Mouse (Mus musculus) cerebellum, postnatal 10 days (tissue): ENCODE measurements at regions not wholly inside any gene's neighbourhood (a gene's known extent, or its start where the extent isn't known, plus 50 kb on each side); places are given as distances from the start of the nearest gene placed in this dataset.

Experiments
- DNase-seq, 2 experiments: peaks; one replicate each; pipeline ENCODE4 v3.0.0; 2021; ENCODE audit warnings: mixed read lengths in 2 of 2

DNA sequence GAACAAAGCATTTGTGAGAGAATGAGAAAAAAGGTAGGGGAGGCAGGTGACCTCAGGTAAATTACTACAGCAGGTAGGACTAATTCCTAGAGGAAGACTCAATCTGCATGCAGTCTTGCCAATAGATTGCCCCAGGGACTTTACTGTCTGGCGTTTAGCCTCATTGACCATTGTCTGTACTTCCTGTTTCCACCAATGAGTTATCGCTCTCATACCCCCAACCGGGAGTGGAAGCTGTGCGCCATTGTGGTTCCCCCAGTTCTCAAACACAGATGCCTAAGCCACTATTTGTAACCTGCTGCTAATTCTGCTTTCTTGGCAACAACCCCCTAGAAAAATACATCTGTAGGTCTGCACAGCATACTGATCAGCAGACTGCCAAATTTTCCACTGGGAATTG is 65.5 kb upstream of the Tle4 start:
- DNase-seq: peak; percentile 10 to 11

DNA sequence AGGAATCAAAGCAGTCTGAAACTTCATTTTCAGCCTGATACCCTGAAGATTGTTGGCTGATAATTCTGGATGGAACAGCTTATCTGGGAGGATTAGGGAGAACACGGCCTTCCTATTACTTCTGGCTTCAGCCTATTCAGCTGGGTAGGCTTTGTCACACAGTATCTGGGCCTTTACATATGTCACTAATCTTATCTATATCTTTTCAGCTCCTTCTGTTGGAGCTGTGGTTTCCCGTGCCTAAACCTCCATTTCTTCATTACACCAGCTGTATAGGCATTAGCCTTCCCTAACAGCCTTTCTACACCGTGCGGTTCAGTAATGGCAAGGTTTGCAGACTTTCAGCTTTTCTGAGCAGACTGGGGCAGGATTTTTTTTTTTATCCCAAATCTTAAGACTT is 61.9 kb upstream of the Tle4 start:
- DNase-seq: no peak

DNA sequence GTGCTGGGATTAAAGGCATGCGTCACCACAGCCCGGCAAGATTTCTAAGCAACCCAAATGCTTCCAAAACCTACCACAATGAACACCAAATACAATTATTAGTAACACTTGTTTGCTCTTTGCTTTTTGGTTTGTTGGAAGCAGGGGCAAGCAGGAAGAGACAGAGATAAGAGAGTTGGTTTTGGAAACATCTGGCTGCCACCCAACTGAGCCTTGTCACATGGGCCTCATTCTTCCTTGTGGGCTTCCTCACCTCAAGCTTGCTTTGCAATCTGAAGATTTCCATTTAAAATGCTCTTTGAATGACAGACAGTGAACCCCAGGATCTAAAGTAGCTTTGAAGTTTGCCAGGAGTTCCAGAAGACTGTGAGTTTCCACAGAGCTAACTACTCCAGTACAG is 60.6 kb upstream of the Tle4 start:
- DNase-seq: no peak

DNA sequence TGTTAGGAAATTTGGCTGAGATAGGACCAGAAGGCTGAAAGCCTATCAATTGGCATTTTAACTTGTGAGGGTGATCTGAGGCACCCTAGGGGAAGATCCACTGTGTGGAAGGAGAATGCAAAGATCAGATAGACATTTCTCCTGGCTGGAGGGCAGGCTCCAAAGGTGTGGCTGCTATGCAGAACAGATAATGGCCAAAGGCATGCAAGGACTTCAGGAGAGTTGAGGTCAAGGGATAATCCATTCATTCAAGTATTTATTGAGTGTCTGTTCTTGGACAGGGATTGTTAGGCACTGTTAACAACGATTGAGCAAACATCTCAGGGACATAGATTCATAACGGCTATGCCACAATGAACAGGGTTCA is 58.2 kb upstream of the Tle4 start:
- no peak for DNase-seq

DNA sequence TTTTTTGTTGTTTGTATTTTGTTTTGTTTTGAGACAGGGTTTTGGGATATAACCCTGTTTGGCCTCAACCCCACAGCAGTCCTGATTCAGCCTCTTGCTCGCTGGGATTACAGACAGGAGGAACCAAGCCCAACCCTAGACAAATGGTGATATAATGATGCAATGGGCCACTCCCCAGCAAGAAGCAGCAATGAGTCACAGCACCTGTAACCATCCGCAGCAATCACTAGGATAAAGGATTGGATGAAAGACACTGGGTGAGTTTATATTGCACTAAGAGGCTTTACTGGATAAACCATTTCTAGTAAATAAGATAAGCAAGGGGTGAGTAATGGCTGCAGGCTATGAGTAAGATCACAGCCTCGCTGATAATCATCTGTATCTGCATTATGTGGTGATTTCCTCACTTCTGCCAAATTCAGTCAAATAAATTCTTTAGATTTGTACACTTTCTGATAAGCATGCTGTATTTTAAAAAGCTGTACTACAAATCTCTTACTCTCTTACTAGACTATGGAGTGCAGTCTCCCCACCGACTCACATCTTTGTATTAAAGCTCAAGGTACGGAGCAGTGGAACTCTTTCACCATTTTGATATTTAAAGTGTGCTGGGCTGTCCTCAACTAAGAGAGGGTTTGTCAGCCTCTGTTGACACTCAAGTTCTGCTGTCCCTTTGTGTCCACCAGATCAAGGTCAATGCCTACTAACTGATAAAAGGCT is 57.6 kb upstream of the Tle4 start:
- DNase-seq: no peak
